Mouse (Mus musculus): Measurements from ENCODE around the gene Pdzd2. TPM values are rescaled to one million over a fixed set of nuclear protein-coding genes. Genes with fewer than 3 reads are reported as not detected.

The Pdzd2 gene
- polyA plus RNA-seq, 1 experiment from 2014 or later, result 39.8 TPM

GRCm38 (mm10) chr15:12560505-12560904 is 179.2 kb downstream of the Pdzd2 start:
- 54% methylated on average over 8 of the region's 8 CpGs for WGBS
- Histone ChIP-seq H3K4me1 (peaks cover 8% of the 10 kb centered on the region; the same call in 1 of the 2 replicates), H3K36me3 (no peaks in the 10 kb centered on the region), H3K27me3 (no peaks in the 10 kb centered on the region), H3K4me3 (no peak overlapping the region), H3K4me2 (no peak overlapping the region), H3K27ac (no peak overlapping the region), H3K9ac (no peak overlapping the region), H3K9me3 (no peaks in the 10 kb centered on the region)
- no peak for ATAC-seq (ENCODE audit: insufficient number of reproducible peaks, low FRiP score, low TSS enrichment, low read depth)

GRCm38 (mm10) chr15:12557663-12558436 is 181.9 kb downstream of the Pdzd2 start:
- Histone ChIP-seq H3K4me2 (no peak overlapping the region), H3K9me3 (no peaks in the 10 kb centered on the region), H3K4me3 (no peak overlapping the region), H3K36me3 (no peaks in the 10 kb centered on the region), H3K4me1 (peaks cover 8% of the 10 kb centered on the region; the same call in 1 of the 2 replicates), H3K27ac (no peak overlapping the region), H3K27me3 (no peaks in the 10 kb centered on the region), H3K9ac (no peak overlapping the region)
- ATAC-seq (ENCODE audit: insufficient number of reproducible peaks, low FRiP score, low TSS enrichment, low read depth), result no peak
- 77% methylated on average over 11 of the region's 11 CpGs for WGBS

GRCm38 (mm10) chr15:12553211-12553610 is 186.5 kb downstream of the Pdzd2 start:
- no peak for ATAC-seq (ENCODE audit: insufficient number of reproducible peaks, low FRiP score, low TSS enrichment, low read depth)
- Histone ChIP-seq H3K4me3 (no peak overlapping the region), H3K9me3 (no peaks in the 10 kb centered on the region), H3K27me3 (no peaks in the 10 kb centered on the region), H3K36me3 (no peaks in the 10 kb centered on the region), H3K27ac (no peak overlapping the region), H3K4me2 (no peak overlapping the region), H3K9ac (no peak overlapping the region), H3K4me1 (peaks cover 22% of the 10 kb centered on the region)
- WGBS, result 50% methylated on average over 3 of the region's 3 CpGs

- H3K4me3 ChIP-seq, result no peak overlapping the region
- WGBS, result 19% methylated on average over 3 of the region's 3 CpGs
- H3K4me1 ChIP-seq, result peaks cover 34% of the 10 kb centered on the region
- no peaks in the 10 kb centered on the region for H3K36me3 ChIP-seq
- ATAC-seq (ENCODE audit: insufficient number of reproducible peaks, low FRiP score, low TSS enrichment, low read depth), result no peak
- H3K4me2 ChIP-seq, result 0 out of 2 replicates have a peak overlapping the region, but pooled peaks have one; percentile 96
- H3K27ac ChIP-seq, result no peak overlapping the region
- no peak overlapping the region for H3K9ac ChIP-seq
- H3K9me3 ChIP-seq, result no peaks in the 10 kb centered on the region
- H3K27me3 ChIP-seq, result no peaks in the 10 kb centered on the region
Measured at GRCm38 (mm10) chr15:12550919-12551318, 188.8 kb downstream of the Pdzd2 start.

GRCm38 (mm10) chr15:12550376-12550775 is 189.3 kb downstream of the Pdzd2 start:
- 19% methylated on average over 9 of the region's 9 CpGs for WGBS

DNA sequence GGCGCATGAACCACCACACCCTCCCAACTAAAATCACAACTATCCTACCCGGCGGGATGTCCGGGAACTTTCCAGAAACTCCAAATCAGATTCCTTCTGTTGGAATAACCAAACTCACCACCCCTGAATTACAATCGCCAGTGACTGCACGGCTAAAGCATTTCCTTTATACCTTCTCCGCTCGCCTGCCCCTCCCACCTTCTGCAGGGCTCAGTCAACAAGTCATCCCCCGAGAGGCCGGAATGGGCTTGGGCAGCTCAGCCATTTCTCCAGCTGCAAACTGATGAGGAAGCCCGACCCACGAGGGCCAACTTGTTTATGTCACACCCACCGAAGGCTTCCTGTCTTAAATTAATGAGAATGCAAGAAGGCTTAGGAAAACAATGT is 189.8 kb downstream of the Pdzd2 start:
- H3K27me3 ChIP-seq, result no peaks in the 10 kb centered on the region; the same call in 1 of the 2 replicates
- under 1% methylated on average over 13 of the region's 13 CpGs for WGBS
- peak overlapping the region; percentile 96 for H3K4me2 ChIP-seq
- peaks cover 44% of the 10 kb centered on the region for H3K4me1 ChIP-seq
- peak overlapping the region; percentile 53 for H3K4me3 ChIP-seq
- H3K27ac ChIP-seq, result peak overlapping the region; percentile 73
- peak; percentile 30; the same call in 1 of the 2 replicates for ATAC-seq (ENCODE audit: insufficient number of reproducible peaks, low FRiP score, low TSS enrichment, low read depth)
- 0 out of 2 replicates have a peak overlapping the region, but pooled peaks have one; percentile 54 for H3K9ac ChIP-seq
- no peaks in the 10 kb centered on the region for H3K36me3 ChIP-seq
- no peaks in the 10 kb centered on the region for H3K9me3 ChIP-seq

More at GRCm38 (mm10) chr15:12550376-12550775, 189.3 kb downstream of the Pdzd2 start:
- peaks cover 39% of the 10 kb centered on the region for H3K4me1 ChIP-seq
- H3K27ac ChIP-seq, result peak overlapping the region; percentile 14; the same call in 1 of the 2 replicates
- H3K4me3 ChIP-seq, result peak overlapping the region; percentile 53
- no peaks in the 10 kb centered on the region for H3K9me3 ChIP-seq
- ATAC-seq (ENCODE audit: insufficient number of reproducible peaks, low FRiP score, low TSS enrichment, low read depth), result no peak
- H3K27me3 ChIP-seq, result no peaks in the 10 kb centered on the region; the same call in 1 of the 2 replicates
- H3K36me3 ChIP-seq, result no peaks in the 10 kb centered on the region
- peak overlapping the region; percentile 96 for H3K4me2 ChIP-seq
- H3K9ac ChIP-seq, result no peak overlapping the region

- Histone ChIP-seq H3K27me3 (no peaks in the 10 kb centered on the region; the same call in 1 of the 2 replicates), H3K4me1 (peaks cover 49% of the 10 kb centered on the region), H3K36me3 (no peaks in the 10 kb centered on the region), H3K4me3 (peak overlapping the region; percentile 53), H3K9me3 (no peaks in the 10 kb centered on the region), H3K4me2 (peak overlapping the region; percentile 96), H3K27ac (peak overlapping the region; percentile 73), H3K9ac (peak overlapping the region; percentile 54; the same call in 1 of the 2 replicates)
- under 1% methylated on average over 28 of the region's 28 CpGs for WGBS
- ATAC-seq (ENCODE audit: insufficient number of reproducible peaks, low FRiP score, low TSS enrichment, low read depth), result peak; percentile 45; the same call in 1 of the 2 replicates
Measured at GRCm38 (mm10) chr15:12549271-12549918, 190.3 kb downstream of the Pdzd2 start.

DNA sequence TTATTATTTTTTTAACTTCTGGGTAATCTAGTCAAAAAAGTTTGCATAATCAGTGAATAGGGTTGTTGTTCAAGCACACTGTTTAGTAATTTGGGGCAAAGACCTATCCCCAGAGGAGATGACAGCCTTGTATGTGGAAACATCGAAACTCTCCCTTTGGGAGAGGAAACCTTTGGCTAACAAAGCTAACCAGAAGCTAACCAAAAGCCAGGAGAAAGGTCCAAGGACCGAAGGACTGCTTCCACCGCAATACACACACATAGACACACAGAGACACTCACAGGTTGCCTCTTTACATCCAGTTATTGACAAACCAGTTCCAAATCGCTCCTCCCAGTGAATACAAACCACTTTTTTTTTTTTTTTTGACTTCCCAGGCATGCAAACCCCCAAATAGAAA is 191.0 kb downstream of the Pdzd2 start:
- no peak for ATAC-seq (ENCODE audit: insufficient number of reproducible peaks, low FRiP score, low TSS enrichment, low read depth)
- Histone ChIP-seq H3K27me3 (no peaks in the 10 kb centered on the region; the same call in 1 of the 2 replicates), H3K36me3 (no peaks in the 10 kb centered on the region), H3K9ac (no peak overlapping the region), H3K4me3 (peak overlapping the region; percentile 53), H3K4me1 (peaks cover 52% of the 10 kb centered on the region), H3K4me2 (peak overlapping the region; percentile 96), H3K9me3 (no peaks in the 10 kb centered on the region), H3K27ac (no peak overlapping the region)
- WGBS, result 32% methylated on average over 4 of the region's 4 CpGs

DNA sequence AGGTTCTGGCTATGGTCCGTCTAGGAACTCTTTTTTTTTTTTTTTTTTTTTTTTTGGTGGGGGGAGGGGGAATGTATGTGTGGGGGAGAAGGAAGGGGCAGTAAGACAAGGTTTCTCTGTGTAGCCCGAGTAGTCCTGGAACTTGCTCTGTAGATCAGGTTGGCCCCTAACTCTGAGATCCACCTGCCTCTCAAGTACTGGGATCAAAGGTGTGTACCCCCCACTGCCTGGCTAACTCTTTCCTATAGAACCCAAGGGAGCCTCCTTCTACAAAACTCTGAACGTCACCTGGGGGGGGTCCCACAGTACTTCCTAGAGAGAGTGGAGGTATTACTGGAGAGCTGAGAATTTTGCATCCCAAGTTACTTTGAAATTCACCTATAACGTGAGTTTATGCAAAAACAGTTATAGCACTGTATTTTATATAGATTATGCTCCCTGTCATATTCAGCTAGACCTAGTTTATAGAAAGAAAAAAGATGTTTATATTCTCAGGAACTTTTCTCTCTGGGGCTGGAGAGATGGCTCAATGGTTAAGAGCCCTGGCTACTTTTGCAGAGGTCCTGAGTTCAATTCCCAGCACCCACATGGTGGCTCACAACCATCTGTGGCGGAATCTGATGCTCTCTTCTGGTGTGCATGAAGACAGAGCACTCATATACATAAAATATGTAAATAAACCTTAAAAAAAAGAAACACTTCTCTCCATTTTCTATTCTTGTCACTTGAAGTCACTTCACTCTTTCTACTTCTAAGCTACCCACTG is 191.9 kb downstream of the Pdzd2 start:
- H3K4me3 ChIP-seq, result no peak overlapping the region
- no peak overlapping the region for H3K27ac ChIP-seq
- no peaks in the 10 kb centered on the region for H3K36me3 ChIP-seq
- peaks cover 52% of the 10 kb centered on the region for H3K4me1 ChIP-seq
- ATAC-seq (ENCODE audit: insufficient number of reproducible peaks, low FRiP score, low TSS enrichment, low read depth), result no peak
- no peak overlapping the region for H3K4me2 ChIP-seq
- 55% methylated on average over 5 of the region's 5 CpGs for WGBS
- H3K9ac ChIP-seq, result no peak overlapping the region
- no peaks in the 10 kb centered on the region for H3K9me3 ChIP-seq
- H3K27me3 ChIP-seq, result no peaks in the 10 kb centered on the region; the same call in 1 of the 2 replicates

DNA sequence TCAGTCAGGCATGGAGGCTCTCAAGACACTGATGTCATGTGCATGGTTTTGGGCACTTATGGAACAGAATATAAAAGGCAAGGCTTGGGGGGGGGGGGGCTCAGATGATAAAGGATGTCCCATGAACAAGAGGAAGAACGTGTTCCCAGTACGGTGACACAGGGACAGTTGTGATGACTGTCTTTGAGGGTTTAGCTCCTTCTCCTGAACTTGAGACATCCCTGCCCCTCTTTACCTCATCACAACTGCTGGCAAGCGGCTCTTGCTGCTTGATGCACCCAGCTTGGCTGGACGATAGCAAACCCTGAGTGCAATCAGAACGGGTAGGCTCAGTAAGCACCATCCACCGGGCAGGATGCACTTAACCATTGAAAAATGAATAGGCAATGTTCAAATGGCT is 192.9 kb downstream of the Pdzd2 start:
- no peak overlapping the region for H3K4me2 ChIP-seq
- H3K4me1 ChIP-seq, result peaks cover 57% of the 10 kb centered on the region

DNA sequence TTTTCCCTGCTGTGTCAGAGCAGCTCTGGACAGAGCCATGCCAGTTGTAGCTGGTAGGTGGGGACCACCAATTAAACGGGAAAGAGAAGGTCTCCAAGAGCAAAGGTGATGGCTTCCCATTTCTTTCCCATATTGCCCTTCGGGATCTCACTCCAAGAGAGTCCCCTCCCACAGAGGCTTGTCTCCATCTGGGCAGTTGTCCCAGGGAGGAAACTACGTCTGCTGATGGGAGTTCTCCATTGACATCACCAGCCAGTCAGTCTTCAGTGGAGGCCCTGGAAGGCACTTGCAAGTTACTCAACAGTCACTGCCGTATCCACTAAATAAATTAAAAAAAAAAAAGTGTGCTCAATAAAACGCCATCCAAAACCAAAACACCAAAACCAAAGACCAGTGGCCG is 194.1 kb downstream of the Pdzd2 start:
- Histone ChIP-seq H3K36me3 (no peaks in the 10 kb centered on the region), H3K4me1 (peaks cover 60% of the 10 kb centered on the region), H3K27ac (no peak overlapping the region)

More for the DNA sequence above, 192.9 kb downstream of the Pdzd2 start:
- H3K27ac ChIP-seq, result no peak overlapping the region
- H3K9ac ChIP-seq, result no peak overlapping the region
- 80% methylated on average over 6 of the region's 6 CpGs for WGBS
- H3K36me3 ChIP-seq, result no peaks in the 10 kb centered on the region
- ATAC-seq (ENCODE audit: insufficient number of reproducible peaks, low FRiP score, low TSS enrichment, low read depth), result no peak
- H3K9me3 ChIP-seq, result no peaks in the 10 kb centered on the region
- no peaks in the 10 kb centered on the region; the same call in 1 of the 2 replicates for H3K27me3 ChIP-seq
- H3K4me3 ChIP-seq, result no peak overlapping the region

More for the DNA sequence above, 194.1 kb downstream of the Pdzd2 start:
- H3K9ac ChIP-seq, result no peak overlapping the region
- H3K4me3 ChIP-seq, result no peak overlapping the region
- WGBS, result 48% methylated on average over 6 of the region's 6 CpGs
- H3K9me3 ChIP-seq, result no peaks in the 10 kb centered on the region
- no peak for ATAC-seq (ENCODE audit: insufficient number of reproducible peaks, low FRiP score, low TSS enrichment, low read depth)
- no peaks in the 10 kb centered on the region; the same call in 1 of the 2 replicates for H3K27me3 ChIP-seq
- no peak overlapping the region for H3K4me2 ChIP-seq

Measured in limb, embryonic 15.5 days (tissue).